Mouse (Mus musculus) bone marrow macrophage, adult 2 months (primary cell): ENCODE measurements around the gene Cd34.

Source experiments
- CTCF ChIP-seq: IDR thresholded peaks from 2 replicates; pipeline ENCODE4 v1.5.1; 2012; ENCODE audit warnings: low read depth, mild to moderate bottlenecking, low read length, moderate library complexity
- POLR2A ChIP-seq: IDR thresholded peaks from 2 replicates; pipeline ENCODE4 v1.6.1; 2012; ENCODE audit warnings: mild to moderate bottlenecking, low read depth, low read length, borderline replicate concordance

DNA sequence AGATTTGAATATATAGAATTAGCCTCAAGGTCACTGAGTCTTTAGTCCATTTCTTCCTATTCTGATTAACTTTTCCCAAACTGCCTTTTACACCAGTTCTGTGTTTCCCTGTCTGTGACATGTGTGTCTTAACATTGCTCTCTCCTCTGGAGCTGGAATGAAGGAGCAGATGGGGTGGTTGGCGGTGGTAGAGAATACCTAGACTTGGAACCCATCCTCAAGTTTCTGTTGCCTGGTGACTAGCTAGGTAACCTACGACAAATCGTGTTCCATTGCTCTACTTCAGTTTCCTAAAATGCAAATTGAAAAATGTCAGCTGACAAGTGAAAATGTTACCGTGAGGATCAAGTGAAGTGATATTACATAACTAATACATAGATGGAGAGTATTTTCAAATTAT, 33.4 kb downstream of the Cd34 start:
- TF ChIP-seq POLR2A (no peak), CTCF (no peak)
